Mouse (Mus musculus) mouse trophoblast stem cell (cell line): Measurements from ENCODE around the gene 4930404N11Rik.

Experiments used
- in situ Hi-C, 2 experiments: fragments of 300-500 bp; cut with MseI, MboI; formaldehyde crosslinking; loops; 2 replicates in 1 of 2; 3 replicates in 1 of 2; pipeline ENCODE4 v1.15.1; 2025

Gene 4930404N11Rik

GRCm38 (mm10) chr10:81365672-81366476 lies at the start of gene 4930404N11Rik:
4930404N11Rik (minus strand) TSS chr10:81365816.
- in situ Hi-C loops, result no loop called here

- in situ Hi-C loops, result no loop called here
Measured at GRCm38 (mm10) chr10:81415146-81415545, 49.5 kb upstream of the 4930404N11Rik start.

- in situ Hi-C loops, result no loop called here
Measured at GRCm38 (mm10) chr10:81414682-81415081, 49.1 kb upstream of the 4930404N11Rik start.

- in situ Hi-C loops, result no loop called here
Measured at GRCm38 (mm10) chr10:81413310-81414261, 48.0 kb upstream of the 4930404N11Rik start.

DNA sequence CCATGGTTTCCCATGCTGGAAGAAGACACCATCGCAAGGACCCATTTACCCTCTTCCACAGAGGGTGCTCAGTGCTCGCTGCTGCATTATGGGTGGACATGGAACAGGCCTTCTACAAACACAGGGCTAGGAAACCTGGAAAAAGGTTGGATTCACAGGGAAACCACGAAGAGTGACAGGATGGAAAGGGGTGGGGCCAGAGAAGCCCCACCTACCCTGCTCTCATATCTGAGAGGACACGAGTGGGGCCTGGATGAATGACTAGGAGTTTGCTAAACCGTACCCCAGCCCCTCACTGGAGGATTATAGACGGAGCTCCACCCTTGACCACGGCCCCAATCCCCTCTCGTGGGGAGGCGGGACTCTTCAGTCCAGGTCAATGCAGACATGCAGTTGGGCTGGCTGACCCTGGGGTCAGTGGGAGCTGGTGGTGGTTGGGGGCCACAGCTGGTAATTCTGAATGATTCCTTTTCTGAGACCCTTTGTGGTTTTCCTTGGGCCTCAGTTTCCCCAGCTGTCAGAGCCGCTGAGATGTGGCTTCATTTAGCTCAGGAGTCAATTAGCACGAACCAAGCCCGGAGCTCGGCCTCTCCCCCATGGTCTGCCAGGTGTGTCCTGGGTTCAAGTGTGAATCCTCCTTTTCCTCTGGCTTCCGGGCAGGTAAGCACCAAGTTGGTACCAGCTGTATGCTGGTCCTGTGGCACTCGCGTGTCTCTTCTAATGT lies 47.1 kb upstream of the 4930404N11Rik start:
- in situ Hi-C loops, result no loop called here

- in situ Hi-C loops, result no loop called here
Measured at GRCm38 (mm10) chr10:81411471-81412400, 46.1 kb upstream of the 4930404N11Rik start.

GRCm38 (mm10) chr10:81410981-81411380 lies 45.4 kb upstream of the 4930404N11Rik start:
- in situ Hi-C loops, result no loop called here

DNA sequence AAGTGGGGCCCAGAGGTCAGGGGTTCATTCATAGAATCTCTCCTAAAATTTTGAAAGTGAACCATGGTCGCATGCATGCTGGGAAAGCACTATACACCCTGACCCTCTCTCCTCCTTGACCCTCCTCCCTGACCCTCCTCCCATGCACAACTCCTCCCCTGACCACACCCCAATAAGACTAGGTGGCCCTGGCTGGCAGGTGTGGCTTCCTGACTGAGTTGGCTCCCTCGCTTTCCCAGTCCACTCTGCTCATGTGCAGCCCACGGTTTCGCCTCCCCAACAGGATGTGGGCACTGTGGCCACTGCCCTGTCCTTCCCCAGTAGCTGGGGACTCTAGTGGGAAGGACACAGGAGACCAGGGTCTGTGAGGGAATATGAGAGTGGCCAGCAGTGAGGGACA lies 44.7 kb upstream of the 4930404N11Rik start:
- in situ Hi-C loops, result no loop called here

DNA sequence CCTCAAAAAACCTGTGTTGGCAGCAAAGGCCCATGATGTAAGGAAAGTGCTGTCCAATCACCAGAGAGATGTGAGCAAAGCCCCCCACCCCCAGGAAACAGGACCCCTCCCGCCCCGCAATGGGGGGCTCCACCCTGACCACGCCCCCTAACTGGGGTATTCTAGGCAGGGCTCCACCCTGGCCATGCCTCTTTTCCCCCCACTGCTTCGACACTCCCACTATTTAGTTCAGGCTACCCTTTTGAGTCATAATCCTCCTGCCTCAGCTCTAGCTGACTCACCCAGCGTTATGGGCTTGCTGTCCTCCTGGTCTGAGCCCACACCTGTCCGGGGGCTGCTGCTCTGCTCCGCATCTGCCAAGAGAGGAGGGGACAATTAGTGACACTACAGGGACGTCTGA lies 43.7 kb upstream of the 4930404N11Rik start:
- in situ Hi-C loops, result no loop called here

DNA sequence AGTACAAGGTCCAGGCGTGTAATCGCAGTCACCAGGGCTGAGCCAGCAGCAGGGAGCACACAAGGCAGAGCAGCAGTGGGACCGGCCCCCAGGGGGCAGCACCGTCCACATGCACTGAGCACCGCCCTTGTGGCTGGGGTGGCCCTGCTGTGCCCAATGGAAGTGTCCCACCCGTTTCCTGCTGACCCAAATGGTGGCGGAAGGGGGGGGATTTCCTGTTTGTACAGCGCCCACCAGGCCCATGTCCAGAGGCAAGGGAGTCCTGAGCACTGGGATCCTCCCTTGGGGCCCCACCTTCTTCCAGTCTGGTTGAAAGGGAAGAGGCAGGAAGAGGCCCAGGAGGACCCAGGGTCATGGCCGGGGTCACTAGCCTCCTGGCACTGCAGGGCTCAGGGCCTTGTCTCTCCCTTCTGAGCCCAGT lies 43.3 kb upstream of the 4930404N11Rik start:
- in situ Hi-C loops, result no loop called here

DNA sequence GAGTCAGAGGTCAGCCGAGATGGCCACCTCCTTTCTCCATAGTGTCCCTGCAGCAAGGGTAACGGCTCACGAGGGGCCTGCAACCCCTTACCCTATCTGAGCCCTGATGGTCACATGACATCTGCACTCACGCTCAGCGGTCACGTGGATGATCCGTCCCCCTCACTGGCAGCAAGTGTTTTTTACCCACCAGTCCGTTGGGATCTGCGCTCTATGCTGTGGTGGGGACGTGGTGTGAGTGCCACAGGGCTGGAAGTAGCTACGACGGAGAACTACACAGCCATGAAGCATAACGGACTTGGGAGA lies 42.8 kb upstream of the 4930404N11Rik start:
- in situ Hi-C loops, result no loop called here

DNA sequence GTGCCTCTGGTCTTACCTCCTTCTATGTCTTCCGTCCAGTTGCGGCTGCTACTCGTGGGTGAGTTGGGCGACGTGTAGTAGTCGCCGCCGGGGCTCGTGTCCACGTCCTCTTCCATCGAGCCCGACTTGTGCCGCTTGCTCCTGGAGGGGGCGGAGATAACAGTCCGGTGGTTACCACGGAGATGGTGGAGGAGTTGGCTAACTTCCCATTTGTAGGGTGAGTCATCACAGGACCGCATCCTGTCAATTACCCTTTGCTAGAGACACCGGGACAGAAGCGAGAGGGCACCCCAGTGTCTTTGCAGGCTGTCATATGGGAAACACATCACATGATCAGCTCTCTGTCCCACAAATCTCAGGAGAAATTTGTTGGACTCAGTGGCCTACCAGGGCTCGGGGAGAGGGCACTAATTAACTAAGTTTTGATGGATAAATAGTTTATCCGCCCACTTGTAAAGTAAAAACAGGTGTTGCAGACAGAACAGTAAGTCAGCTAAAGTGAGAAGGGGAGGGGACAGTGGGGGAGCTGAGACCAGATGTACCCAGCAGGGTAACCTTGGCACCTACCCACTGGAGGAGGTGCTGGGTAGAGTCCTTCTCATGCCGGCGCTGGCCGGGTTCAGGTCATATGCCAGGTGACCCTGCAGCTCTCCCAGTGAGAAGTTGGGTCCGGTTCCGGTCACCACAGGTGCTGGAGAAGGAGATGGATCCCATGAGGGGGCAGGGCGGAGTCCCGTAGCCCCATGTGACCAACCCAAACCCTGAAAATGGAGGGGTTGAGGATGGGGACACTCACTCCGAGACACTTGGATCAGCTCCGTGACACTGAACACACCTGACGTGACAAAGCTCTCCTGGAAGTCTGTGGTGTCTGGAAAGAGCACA lies 42.2 kb upstream of the 4930404N11Rik start:
- in situ Hi-C loops, result no loop called here

DNA sequence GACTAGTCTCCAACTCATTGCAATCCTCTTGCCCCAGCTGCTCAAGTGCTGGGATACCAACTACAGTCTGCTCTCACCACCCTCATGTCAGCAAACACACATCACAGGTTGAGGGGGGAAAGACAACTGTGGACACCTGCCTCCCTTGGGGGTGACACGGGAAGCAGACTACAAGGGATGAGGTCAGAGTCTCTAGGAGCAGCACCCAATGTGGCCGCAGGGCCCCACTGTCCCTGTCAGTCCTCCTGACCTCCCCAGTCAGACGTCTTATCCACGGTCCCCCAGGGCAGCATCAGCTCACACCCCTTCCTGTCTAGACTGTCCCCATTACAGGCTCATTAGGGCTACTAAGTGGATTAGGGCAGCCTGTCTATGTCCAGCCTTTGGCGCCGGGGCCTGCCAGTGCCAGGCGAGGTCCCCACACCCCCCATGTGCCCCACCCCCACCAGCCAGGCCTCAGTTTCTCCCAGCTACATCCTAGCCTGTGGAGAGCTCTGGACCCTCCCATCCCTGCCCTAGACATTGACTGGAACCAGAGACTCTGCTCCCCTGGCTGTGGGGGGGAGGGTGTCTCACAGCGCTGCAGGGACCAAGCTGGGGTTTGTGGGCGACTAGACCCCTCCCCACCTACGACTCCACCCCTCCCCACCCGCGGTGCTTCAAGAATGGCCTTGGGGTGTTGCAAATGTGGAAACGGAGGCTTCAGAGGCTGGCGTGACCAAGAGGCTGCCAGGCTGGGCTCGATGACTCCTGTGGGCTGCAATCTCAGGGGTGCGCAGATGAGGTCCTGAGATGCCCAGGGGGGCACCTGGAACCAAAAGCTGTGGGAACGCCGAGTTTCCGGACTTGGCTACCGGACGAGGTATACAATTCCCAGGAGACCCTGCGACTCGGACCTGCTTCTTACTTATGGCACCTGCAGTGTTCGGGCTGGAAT lies 41.2 kb upstream of the 4930404N11Rik start:
- in situ Hi-C loops, result no loop called here

DNA sequence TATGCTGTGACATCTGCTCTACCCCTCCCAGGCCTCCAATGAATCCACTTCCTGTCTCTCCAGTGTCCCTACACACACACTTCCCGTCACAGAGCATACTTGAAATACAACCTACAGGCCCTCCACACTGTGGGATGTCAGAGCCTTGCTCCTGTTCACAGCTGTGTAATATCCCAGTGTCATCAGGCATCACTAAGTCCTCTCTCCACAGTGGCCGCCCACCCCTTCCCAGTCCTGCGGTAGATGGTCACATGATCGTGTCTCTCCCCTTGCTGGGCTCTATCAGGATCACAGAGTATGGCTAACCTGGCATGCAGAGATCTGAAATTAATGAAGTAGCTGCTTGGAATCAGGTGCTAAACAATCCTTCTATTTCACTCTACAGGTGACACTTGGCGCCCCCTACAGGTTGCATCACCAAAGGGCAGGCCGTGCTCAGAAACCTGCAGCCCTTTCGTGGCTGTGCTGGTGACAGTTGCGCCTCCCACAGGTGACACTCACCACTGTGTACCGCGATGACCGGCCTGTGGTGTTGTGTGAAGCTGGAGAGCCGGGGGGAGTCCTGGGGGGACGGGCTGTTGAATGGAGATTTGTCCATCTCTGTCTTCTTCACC lies 40.1 kb upstream of the 4930404N11Rik start:
- in situ Hi-C loops, result no loop called here

DNA sequence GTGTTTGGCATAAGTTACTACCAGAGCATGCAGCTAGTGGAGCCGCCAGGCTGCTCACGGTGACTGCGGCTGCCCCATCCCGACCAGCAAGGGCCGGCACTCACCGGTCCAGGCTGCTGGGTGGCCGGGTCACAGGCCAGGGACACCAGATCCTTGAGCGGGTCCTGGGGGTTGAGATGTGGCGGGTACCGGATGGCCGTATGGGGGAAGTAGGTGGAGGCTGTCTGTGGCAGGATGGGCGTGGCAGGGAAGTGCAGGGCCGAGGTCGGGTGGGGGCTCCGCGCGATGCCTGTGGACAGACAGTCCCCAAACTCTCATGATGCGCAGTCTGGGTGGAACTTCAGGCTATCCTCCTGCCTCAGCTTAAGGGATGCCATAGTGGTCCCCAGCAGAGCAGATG lies 39.1 kb upstream of the 4930404N11Rik start:
- in situ Hi-C loops, result no loop called here

DNA sequence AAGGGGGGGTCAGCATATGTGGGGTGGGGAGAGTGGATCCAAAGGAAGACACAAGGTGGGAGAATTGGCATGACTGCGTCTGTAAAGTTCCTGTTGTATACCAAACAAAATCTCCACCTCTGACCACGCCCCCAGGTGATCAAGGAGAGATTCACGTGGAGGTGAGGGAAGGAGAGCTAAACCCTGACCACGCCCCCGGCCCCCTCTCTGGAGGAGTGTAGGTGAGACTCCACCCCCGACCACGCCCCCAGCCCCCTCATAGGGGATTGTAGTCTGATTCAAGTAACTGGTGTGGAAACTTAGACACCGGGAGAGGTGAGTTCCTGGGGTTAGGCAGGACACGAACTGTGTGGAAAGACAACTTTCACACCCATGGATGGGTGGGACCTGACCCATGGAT lies 38.5 kb upstream of the 4930404N11Rik start:
- in situ Hi-C loops, result no loop called here

DNA sequence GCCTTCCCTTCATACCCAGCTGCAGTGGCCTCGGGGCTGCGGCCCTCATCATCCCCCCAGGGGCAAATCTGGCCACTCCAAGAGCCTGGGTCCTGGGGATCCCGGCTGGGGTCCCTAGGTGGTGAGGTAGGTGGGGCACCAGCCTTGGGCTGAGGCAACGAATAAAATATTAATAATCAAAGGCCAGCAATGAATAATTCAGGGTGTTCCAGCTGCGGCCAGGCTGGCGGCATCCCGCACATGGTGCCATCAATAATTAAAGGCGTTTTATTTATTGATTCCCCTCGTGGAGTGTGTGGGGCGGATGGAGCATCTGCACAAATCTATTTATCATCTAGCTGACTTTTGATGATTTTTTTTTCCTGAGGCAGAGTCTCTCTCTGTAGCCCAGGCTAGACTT lies 37.9 kb upstream of the 4930404N11Rik start:
- in situ Hi-C loops, result no loop called here

DNA sequence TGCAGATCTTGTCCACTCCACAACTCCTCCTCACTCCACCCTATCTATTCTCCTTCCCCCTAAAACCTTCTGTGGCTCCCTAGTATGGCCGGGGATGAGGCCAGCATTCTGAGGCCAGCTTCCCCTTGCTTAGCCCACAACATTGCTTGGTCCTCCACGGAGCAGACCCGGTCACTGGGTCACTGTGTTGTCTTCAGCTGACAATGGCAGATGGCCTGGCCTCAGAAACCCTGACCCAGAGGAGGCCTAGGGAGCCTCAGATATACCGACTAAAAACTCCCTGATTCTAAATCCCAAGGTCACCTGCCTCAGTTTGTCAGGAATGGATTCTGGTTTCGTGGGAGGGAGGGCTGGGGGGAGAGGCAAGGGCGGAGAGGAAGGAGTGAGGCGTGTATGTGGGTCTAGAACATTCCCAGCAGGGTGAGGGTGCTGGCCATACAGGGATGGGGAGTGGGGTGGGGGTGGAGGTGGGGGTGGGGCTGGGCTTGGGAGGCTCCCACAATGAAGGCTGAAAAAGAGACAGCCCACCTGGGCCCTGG lies 36.7 kb upstream of the 4930404N11Rik start:
- in situ Hi-C loops, result no loop called here
